Mouse (Mus musculus) c-Kit-negative CD71-positive TER-119-positive erythroid progenitor cells, embryonic 14.5 days (primary cell): Measurements from ENCODE around the gene Gm7358.
"Not testable (repeated sequence)": the region's sequence is repeated elsewhere in the genome, so short reads cannot be mapped to it uniquely, and the experiment has no call there.

Experiments
- DNase-seq: peaks from one replicate; pipeline ENCODE4 v3.0.0-alpha.2; 2013; ENCODE audit warnings: low read depth, low spot score

Gene Gm7358

DNA sequence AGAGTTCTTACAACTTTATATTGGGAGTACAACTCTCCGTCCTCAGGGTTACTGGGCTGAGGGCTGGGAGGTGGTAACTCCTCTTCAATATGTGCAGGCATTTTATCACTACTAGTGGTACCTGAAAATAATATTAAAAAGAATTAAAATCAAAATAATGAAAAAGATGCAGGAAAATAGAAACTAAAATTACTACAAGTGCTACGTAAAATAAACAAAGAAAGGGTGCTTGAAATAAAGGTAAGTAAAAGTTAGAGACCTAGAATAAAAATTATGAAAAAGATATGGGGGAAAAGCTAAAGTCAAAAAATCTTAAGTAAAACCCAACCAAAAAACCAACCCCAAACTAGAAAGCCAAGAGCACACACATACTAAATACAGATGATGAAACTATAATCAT is at the start of gene Gm7358:
TSS of gene Gm7358 (minus strand) at position 101 of the 400 bp plus-strand sequence.
- not testable (repeated sequence) for DNase-seq

DNA sequence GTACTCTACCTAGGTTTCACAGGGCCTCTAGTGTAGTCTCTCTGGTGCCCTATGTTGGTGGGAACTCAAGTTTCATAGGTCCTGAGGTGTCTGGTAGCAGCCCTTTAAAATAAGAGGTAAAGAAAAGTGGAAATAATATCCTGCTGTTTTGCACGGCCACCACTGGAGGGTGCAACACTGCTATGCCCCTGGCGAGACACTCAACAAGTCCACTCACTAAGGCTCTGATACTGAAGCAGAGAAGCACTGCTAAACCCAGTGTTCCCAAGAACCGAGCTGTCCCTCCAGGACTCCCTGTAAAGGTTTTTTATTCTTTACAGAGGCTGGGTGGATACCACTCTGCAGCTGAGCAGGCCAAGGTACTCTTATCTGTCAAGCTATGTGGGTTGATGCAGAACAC is 43.7 kb upstream of the Gm7358 start:
- not testable (repeated sequence) for DNase-seq

DNA sequence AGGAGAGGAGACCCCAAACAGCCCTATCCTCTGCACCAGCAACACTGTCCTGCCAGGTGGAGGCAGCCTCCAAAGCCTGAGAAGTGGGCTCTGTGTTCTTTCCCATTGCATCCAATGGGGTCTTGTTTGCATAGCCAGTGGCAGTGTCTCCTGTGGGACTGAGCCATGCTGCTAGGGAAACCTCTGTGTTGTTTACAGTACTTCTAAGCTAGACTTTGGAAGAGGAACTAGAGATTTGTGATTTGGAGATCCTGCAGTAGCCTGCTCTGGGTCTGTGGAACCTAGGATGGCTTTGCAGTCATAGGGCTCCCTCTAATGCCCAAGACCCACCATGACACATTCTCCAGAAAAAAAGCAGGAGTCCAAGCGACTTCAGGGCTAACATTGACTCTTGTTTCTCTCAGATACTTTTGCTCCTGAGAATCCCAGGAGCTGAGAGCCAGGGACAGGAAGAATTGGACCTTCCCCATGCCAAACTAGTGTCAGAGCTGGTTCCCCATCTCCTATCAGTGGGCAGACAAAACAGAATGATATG is 42.2 kb upstream of the Gm7358 start:
- DNase-seq: not testable (repeated sequence)

DNA sequence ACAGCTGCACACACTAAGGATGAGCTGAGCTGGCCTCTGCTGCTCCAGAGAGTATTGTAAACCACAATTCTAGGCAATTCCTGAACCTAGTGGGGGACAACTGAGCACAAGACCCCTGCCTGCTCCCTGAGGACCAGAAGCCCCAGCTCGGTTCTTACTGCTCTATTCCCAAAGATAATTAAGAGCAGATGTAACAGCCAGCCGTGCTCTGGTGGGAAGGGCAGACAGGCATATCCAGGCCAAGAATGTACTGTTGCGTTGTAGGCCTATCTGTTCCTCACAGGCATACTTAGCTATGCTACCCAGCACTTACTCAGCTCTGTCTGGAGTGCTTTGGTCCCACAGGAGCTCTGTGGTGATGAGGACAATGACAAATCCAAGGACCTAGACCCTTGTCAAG is 40.6 kb upstream of the Gm7358 start:
- DNase-seq: not testable (repeated sequence)

DNA sequence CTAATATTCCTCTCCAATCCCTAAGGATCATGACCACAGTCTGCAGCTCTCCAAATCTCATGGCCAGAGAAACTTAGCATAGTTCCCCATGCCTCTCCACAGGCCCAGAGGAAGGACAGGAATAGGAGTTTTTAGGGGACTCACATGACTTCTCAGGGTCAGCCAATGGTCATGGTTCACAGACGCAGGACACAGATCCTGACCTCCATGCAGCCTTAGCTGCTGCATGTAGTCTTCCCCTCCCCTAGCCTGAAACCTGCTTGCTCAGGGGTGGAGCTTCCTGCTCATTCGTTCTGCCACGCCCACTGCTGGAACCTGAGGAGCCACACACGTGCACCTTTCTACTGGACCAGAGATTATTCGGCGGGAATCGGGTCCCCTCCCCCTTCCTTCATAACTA is 34.8 kb upstream of the Gm7358 start:
- not testable (repeated sequence) for DNase-seq

DNA sequence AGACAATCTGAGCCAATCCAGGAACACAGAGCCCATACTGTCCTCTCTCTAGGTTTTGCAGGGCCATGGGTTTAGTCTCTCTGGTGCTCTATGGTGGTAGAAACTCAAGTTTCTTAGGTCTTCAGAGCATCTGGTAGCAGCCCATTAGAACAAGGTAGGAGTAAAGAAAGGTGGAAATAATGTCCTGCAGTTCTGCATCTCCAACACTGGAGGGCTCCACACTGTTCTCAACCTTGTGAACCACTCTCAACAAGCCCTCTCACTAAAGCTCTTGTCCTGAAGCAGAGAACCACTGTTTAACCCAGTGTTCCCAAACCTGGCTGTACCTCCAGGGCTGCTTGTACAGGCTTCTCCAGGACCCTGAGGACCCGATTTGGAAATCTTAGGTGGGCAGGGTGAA is 27.3 kb upstream of the Gm7358 start:
- not testable (repeated sequence) for DNase-seq

DNA sequence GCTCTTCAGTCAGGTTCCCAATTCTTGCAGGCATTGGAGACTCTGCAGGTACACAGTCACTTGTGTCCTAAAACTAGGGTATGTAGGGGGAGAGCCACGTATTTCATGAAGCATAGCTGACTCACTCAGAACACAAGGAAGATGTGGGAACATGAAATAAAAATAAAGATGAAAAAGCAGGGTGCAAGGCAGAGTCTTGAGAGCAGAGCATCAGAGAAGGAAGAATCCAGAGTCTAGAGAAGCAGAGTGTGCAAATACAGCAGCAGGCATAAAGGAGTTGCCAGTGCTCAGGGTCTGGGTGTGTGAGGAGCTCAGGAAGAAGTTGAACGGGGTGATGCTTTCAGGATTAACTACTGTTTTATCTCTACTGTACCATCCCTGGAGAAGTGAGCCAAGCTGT is 17.5 kb downstream of the Gm7358 start:
- DNase-seq: not testable (repeated sequence)

DNA sequence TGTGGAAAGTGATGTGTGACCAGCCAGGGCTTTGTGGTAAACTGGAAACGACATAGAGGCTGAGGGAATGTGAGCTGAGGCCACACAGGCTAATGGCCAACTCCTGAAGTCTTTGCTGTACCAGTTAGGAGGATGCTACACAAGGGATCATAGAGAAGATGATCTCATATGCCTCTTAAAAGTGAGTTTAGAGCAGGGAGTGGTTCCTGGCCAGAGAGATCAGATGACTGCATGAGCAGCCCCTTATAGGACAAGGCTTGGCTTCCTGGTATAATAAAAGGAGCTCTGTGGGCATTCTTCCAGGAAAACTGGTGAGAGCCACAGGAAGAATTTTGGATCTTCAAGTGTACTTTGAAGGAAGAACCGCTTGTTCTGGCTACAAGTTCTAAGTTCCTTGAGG is 22.3 kb downstream of the Gm7358 start:
- not testable (repeated sequence) for DNase-seq

DNA sequence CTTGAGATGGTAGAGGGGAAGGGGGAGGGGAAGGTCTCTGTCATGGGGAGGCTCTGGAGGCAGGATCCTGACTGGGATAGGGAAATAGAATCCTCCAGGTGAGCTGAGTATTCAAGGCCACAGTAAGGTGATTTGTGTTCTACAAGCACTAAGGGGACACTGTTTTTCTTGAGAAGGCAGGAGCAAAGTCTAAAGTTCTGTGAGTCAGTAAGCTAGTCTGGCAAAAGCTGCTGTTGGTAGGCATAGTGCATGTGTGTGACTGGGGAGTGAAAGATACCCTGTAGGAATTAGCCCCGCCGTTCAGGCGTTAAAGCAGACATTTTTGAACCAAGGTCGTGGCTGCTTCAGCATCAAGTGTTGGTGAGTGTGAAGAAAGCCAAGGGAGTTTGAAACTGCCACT is 23.2 kb downstream of the Gm7358 start:
- not testable (repeated sequence) for DNase-seq
